Mouse (Mus musculus) testis, adult 2 months (tissue): ENCODE results near the gene Sars.

Source experiments
- CTCF ChIP-seq: fragments of 200-500 bp; IDR thresholded peaks from 2 replicates; pipeline ENCODE4 v1.5.1; 2012; ENCODE audit warnings: low read depth, mild to moderate bottlenecking, inconsistent platforms, low read length, moderate library complexity; ENCODE audit not compliant: control insufficient read depth, insufficient read depth, insufficient replicate concordance
- POLR2A ChIP-seq: fragments of 200-500 bp; IDR thresholded peaks from 2 replicates; pipeline ENCODE4 v1.6.1; 2012; ENCODE audit warnings: low read depth, mild to moderate bottlenecking, inconsistent platforms, low read length, moderate library complexity; ENCODE audit not compliant: control insufficient read depth

DNA sequence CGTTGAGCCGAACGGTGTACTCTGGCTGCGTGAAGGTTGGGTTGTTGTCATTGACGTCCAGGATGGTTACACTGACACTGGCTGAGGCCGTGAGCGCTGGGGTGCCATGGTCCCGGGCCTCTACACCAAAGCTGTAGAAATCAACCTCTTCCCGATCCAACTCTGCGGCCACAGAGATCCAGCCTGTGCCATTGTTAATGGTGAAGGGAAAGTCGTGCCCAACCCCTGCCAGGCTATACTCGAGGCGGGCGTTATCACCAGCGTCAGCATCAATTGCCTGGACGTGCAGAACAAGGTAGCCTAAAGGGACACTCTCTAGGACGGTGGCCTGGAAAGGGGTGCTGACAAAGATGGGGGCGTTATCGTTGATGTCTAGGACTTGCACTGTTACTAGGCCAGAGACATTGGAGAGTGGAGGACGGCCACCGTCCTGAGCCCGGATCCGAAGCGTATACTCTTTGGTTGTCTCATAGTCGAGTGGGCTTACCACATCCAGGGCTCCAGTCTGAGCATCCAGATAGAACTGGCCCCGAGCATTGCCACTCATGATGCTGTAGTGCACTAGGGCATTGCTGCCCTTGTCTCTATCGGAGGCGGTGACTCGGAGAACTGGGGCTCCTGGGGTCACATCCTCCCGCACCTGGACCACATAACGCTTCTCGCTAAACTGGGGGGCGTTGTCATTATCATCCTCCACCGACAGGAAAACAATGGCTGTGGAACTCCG lies 31.2 kb downstream of the Sars start:
- TF ChIP-seq CTCF (no peak), POLR2A (no peak; the same call in 1 of the 2 replicates)
